Mouse (Mus musculus) midbrain, embryonic 14.5 days (tissue): ENCODE data around the gene Kcnt2. TPM values are rescaled to one million over a fixed set of nuclear protein-coding genes. Genes with fewer than 3 reads are reported as not detected.

ENCODE experiments used
- ATAC-seq: fragments of 200-750 bp; cut with Nextera tagmentation; 2 replicates; pipeline ENCODE4 v1.8.0; 2017; ENCODE audit warnings: moderate number of reproducible peaks, moderate library complexity; ENCODE audit not compliant: low FRiP score, low TSS enrichment
- DNase-seq: peaks from one replicate; pipeline ENCODE4 v3.0.0-alpha.2; 2015
- H3K27ac ChIP-seq: fragments of 300-500 bp; sonication (generic); replicated peaks from 2 replicates; pipeline ENCODE4 v1.5.1; 2014; ENCODE audit warnings: mild to moderate bottlenecking, low read depth, low read length, moderate library complexity
- H3K27me3 ChIP-seq: fragments of 300-500 bp; sonication (generic); 2 replicates; pipeline ENCODE4 v1.6.1; 2014; ENCODE audit warnings: low read length, control low read depth, mixed read lengths; ENCODE audit not compliant: control insufficient read depth, insufficient read depth
- H3K36me3 ChIP-seq: fragments of 300-500 bp; sonication (generic); 2 replicates; pipeline ENCODE4 v1.6.1; 2014; ENCODE audit warnings: low read length, control low read depth; ENCODE audit not compliant: control insufficient read depth, insufficient read depth
- H3K4me1 ChIP-seq: fragments of 300-500 bp; sonication (generic); 2 replicates; pipeline ENCODE4 v1.6.1; 2014; ENCODE audit warnings: mild to moderate bottlenecking, antibody characterized with exemption, low read length, control low read depth; ENCODE audit not compliant: control insufficient read depth, insufficient read depth
- H3K4me2 ChIP-seq: fragments of 300-500 bp; sonication (generic); 2 replicates; pipeline ENCODE4 v1.6.1; 2014; ENCODE audit warnings: mild to moderate bottlenecking, low read length, moderate library complexity
- H3K4me3 ChIP-seq: fragments of 300-500 bp; sonication (generic); replicated peaks from 2 replicates; pipeline ENCODE4 v1.5.1; 2014; ENCODE audit warnings: low read depth, low read length
- H3K9ac ChIP-seq: fragments of 300-500 bp; sonication (generic); replicated peaks from 2 replicates; pipeline ENCODE4 v1.6.1; 2014; ENCODE audit warnings: mild to moderate bottlenecking, low read length, moderate library complexity
- H3K9me3 ChIP-seq: fragments of 300-500 bp; sonication (generic); 2 replicates; pipeline ENCODE4 v1.6.1; 2016; ENCODE audit warnings: low read length, control low read depth, mixed read lengths; ENCODE audit not compliant: control insufficient read depth
- WGBS: fragments of 180-500 bp; shearing (Covaris S2); extraction: QIAGEN DNeasy Blood & Tissue Kit; methylation state at CpG from one replicate; pipeline ENCODE4 v1.1.7; 2014; 5-methylcytosine and 5-hydroxymethylcytosine counted together
- polyA plus RNA-seq: library from polyadenylated mRNA; unstranded; fragments of >200 nt; fragmentation: Nextera tagmentation; extraction: Ambion mirVana; gene quantifications from 2 replicates; pipeline ENCODE4 v1.2.1, GENCODE M21; 2014

The Kcnt2 gene
- polyA plus RNA-seq, 1 experiment from 2014 or later = 2.6 TPM

GRCm38 (mm10) chr1:140443904-140444303, 197.9 kb downstream of the Kcnt2 start:
- H3K27ac ChIP-seq = no peak overlapping the region
- ATAC-seq (no peak), DNase-seq (no peak)
- H3K4me1 ChIP-seq = no peaks in the 10 kb centered on the region
- no peak overlapping the region for H3K4me2 ChIP-seq
- no peaks in the 10 kb centered on the region for H3K36me3 ChIP-seq
- no peaks in the 10 kb centered on the region for H3K9me3 ChIP-seq
- no peak overlapping the region for H3K9ac ChIP-seq
- H3K27me3 ChIP-seq = no peaks in the 10 kb centered on the region
- no peak overlapping the region for H3K4me3 ChIP-seq
- 93% methylated on average over 1 of the region's 1 CpGs for WGBS

GRCm38 (mm10) chr1:140444394-140444793, 198.4 kb downstream of the Kcnt2 start:
- Histone ChIP-seq H3K36me3 (no peaks in the 10 kb centered on the region), H3K27ac (no peak overlapping the region), H3K9me3 (no peaks in the 10 kb centered on the region), H3K4me1 (no peaks in the 10 kb centered on the region), H3K4me2 (no peak overlapping the region), H3K9ac (no peak overlapping the region), H3K4me3 (no peak overlapping the region), H3K27me3 (no peaks in the 10 kb centered on the region)
- ATAC-seq (no peak), DNase-seq (no peak)
- 88% methylated on average over 5 of the region's 5 CpGs for WGBS

GRCm38 (mm10) chr1:140451461-140451860, 205.5 kb downstream of the Kcnt2 start:
- H3K4me2 ChIP-seq = no peak overlapping the region
- ATAC-seq (no peak), DNase-seq (no peak)
- H3K4me3 ChIP-seq = no peak overlapping the region
- H3K27ac ChIP-seq = no peak overlapping the region
- H3K27me3 ChIP-seq = no peaks in the 10 kb centered on the region
- no peaks in the 10 kb centered on the region for H3K36me3 ChIP-seq
- no peak overlapping the region for H3K9ac ChIP-seq
- no peaks in the 10 kb centered on the region for H3K4me1 ChIP-seq
- H3K9me3 ChIP-seq = no peaks in the 10 kb centered on the region
- 82% methylated on average over 3 of the region's 3 CpGs for WGBS

GRCm38 (mm10) chr1:140451924-140452323, 206.0 kb downstream of the Kcnt2 start:
- H3K4me2 ChIP-seq = no peak overlapping the region
- no peak overlapping the region for H3K4me3 ChIP-seq
- H3K9me3 ChIP-seq = no peaks in the 10 kb centered on the region
- no peak overlapping the region for H3K27ac ChIP-seq
- H3K4me1 ChIP-seq = no peaks in the 10 kb centered on the region
- no peak overlapping the region for H3K9ac ChIP-seq
- DNase-seq = no peak
- ATAC-seq = no peak
- 81% methylated on average over 1 of the region's 1 CpGs for WGBS
- no peaks in the 10 kb centered on the region for H3K36me3 ChIP-seq
- no peaks in the 10 kb centered on the region for H3K27me3 ChIP-seq

GRCm38 (mm10) chr1:140455903-140456302, 209.9 kb downstream of the Kcnt2 start:
- Histone ChIP-seq H3K4me1 (no peaks in the 10 kb centered on the region), H3K4me2 (no peak overlapping the region), H3K36me3 (no peaks in the 10 kb centered on the region), H3K9me3 (no peaks in the 10 kb centered on the region), H3K27me3 (no peaks in the 10 kb centered on the region), H3K4me3 (no peak overlapping the region), H3K9ac (no peak overlapping the region), H3K27ac (no peak overlapping the region)
- ATAC-seq (no peak), DNase-seq (no peak)
- 88% methylated on average over 2 of the region's 2 CpGs for WGBS

GRCm38 (mm10) chr1:140456873-140457272, 210.9 kb downstream of the Kcnt2 start:
- DNase-seq = no peak
- H3K27ac ChIP-seq = no peak overlapping the region
- no peaks in the 10 kb centered on the region for H3K27me3 ChIP-seq
- ATAC-seq = no peak
- H3K36me3 ChIP-seq = no peaks in the 10 kb centered on the region
- no peaks in the 10 kb centered on the region for H3K4me1 ChIP-seq
- H3K9me3 ChIP-seq = no peaks in the 10 kb centered on the region
- no peak overlapping the region for H3K4me3 ChIP-seq
- no peak overlapping the region for H3K9ac ChIP-seq
- 93% methylated on average over 2 of the region's 2 CpGs for WGBS
- no peak overlapping the region for H3K4me2 ChIP-seq

GRCm38 (mm10) chr1:140468315-140468714, 222.4 kb downstream of the Kcnt2 start:
- DNase-seq (no peak), ATAC-seq (no peak)
- Histone ChIP-seq H3K9ac (no peak overlapping the region), H3K9me3 (no peaks in the 10 kb centered on the region), H3K36me3 (no peaks in the 10 kb centered on the region), H3K27me3 (no peaks in the 10 kb centered on the region), H3K4me2 (no peak overlapping the region), H3K4me1 (no peaks in the 10 kb centered on the region), H3K4me3 (no peak overlapping the region), H3K27ac (no peak overlapping the region)
- WGBS = 74% methylated on average over 4 of the region's 4 CpGs

- Histone ChIP-seq H3K9me3 (no peaks in the 10 kb centered on the region), H3K4me2 (no peak overlapping the region), H3K36me3 (no peaks in the 10 kb centered on the region), H3K4me1 (no peaks in the 10 kb centered on the region), H3K27me3 (no peaks in the 10 kb centered on the region), H3K4me3 (no peak overlapping the region), H3K9ac (no peak overlapping the region), H3K27ac (no peak overlapping the region)
- WGBS = 96% methylated on average over 1 of the region's 1 CpGs
- no peak for DNase-seq
- no peak for ATAC-seq
These were observed 223.6 kb downstream of the Kcnt2 start for GRCm38 (mm10) chr1:140469586-140469985.

- Histone ChIP-seq H3K4me2 (no peak overlapping the region), H3K9me3 (no peaks in the 10 kb centered on the region), H3K36me3 (no peaks in the 10 kb centered on the region), H3K27me3 (no peaks in the 10 kb centered on the region), H3K4me3 (no peak overlapping the region), H3K9ac (no peak overlapping the region), H3K27ac (no peak overlapping the region), H3K4me1 (no peaks in the 10 kb centered on the region)
- 75% methylated on average over 2 of the region's 2 CpGs for WGBS
- ATAC-seq (no peak), DNase-seq (no peak)
These were observed 231.0 kb downstream of the Kcnt2 start for GRCm38 (mm10) chr1:140476921-140477320.
